Mouse (Mus musculus) embryo, embryonic 10.5 days (tissue): ENCODE measurements around the gene Anxa3.

ENCODE experiments used
- DNase-seq: peaks from one replicate; pipeline ENCODE4 v3.0.0-alpha.2; 2015; ENCODE audit warnings: low spot score

The Anxa3 gene

DNA sequence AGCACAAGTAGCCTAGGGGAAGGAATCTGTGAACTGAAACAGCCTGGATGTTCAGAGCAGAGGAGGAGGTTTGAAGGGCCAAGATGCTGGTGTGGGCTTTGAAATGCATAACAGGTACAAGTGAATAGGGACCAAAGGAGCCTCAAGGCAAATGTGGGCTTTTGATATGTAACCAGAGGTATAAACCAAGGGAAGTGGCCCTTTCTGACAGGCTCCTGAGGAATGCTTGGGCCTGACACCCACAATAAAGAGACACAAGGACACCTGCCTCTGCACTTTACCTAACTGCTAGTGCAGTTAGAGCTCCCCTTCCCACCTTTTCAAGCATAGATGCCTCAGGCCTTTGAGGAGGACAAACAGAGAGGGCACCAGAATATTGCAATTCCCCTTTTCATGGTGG lies 54.8 kb downstream of the Anxa3 start:
- no peak for DNase-seq

DNA sequence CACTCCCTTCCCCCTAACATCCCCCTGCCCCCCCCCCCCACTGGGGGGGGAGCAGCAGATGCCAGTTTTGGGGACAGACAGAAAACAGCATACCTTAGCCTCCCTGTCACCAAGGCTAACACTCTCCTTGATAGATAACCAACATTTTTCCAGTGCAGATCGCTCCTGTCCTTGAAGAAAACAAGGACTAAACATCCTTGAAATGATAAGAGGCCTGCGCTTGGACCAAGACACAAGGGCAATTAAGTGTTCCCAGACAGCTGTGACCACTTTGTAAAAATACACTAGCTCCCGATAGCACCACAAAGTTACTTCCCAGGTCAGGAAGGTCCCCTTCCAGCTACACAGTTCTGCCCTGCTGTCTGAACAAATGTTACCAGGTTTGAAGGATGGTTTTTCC lies 55.2 kb downstream of the Anxa3 start:
- DNase-seq = no peak

DNA sequence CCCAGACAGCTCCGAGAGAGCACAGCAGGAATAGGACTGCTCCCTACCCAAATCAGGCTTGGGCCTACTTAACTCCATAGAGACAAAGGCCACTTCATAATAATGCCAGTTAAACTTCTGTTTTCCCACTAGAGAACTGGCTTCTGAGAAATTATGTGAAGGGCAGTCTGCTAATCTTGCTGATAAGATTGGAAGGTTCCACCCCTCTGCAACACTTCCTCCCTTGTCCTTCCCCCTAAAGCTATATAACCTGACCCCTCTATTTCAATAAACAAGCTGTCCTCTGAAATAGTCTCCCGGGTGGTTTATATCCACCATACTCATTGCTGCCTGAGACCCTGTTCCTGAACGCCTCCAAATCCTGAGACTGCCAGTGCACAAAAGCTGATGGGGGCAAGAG lies 56.1 kb downstream of the Anxa3 start:
- DNase-seq = no peak

DNA sequence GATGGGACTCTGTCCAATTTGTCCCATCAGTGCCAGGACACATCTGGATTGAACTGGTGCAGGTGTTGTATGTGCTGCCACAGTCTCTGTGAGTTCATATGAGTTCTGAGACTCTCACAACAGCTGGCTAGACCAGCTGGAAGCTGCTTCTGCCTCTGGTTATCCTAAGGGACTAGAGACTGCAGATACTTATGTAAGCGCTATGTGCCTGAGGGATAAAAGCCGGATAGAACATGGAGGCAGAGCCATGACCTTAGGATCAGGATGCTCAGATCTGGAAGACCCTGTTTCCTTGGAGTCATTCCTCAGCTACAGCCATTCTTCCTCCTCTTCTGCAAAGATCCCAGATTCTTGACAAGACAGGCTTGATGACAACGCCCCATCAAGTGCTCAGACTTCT lies 60.3 kb downstream of the Anxa3 start:
- no peak for DNase-seq

DNA sequence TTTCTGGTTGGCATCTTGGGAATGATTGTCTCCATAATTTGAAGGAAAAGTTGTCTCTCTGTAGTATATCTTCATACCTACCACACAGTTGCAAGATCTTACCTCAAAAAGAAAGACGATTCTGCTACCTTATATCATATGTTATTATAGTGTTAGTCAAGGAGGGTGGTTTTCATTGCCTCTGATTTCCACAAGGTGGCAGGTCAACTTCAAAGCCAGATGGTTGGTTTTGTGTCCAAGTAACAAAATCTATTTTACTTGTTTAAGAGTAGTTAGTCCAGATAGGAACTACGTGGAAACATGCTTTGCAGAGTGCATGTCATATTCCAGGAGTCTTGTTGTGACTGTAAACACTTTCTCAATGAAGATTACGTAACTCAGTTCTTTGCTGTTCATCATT lies 61.2 kb downstream of the Anxa3 start:
- DNase-seq = peak; percentile 10

DNA sequence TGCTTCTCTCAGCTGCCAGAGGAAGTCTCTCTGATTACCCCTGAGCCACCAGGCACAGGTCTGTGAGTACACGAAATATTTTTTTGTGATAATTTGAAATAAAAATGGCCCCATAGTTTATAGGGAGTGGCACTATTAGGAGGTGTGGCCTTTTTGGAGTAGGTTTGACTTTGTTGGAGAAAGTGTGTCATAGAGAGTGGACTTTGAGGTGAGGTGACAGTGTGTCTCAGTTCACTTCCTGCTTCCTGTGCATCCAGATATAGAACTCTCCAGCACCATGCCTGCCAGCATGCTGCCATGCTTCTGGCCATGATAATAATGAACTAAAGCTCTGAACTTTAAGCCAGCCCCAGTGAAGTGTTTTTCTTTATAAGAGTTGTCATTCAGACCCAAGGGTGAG lies 66.8 kb downstream of the Anxa3 start:
- DNase-seq = no peak

DNA sequence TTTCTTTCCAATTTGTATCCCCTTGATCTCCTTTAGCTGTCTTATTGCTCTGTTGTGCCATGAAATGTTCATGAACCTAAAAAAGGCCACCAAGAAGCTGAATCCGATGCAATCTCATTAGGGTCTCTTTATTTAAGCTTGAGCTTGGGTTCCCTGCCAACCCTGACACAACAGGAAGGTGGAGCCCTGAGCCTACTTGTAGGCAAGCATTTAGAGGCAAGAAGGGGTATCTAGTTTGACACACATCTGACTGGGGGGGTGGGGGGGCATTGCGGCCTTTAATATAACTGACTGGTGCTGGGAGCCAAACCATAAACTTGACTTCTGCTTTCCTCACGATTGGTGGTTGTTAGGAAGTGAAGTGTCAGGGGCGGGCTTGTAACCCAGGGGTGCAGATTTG lies 74.0 kb downstream of the Anxa3 start:
- DNase-seq = no peak

DNA sequence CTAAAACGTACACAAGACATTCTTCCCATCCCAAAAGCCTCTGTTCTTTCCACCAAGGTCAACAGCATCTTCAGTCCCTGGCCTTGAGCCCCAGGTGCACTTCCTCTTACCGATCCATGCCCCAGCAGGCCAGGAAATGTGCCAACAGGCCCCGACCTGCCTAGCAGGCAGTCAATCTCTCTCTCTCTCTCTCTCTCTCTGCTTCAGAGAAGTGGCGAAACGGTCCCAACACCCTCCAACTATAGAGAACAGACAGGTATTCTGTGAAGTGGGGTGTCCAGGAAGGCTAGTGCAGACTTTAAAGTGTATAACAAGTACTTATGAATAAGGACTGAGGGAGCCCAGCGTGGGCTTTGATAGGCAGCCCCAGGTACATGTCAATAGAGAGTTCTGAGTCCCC lies 75.8 kb downstream of the Anxa3 start:
- DNase-seq = no peak

DNA sequence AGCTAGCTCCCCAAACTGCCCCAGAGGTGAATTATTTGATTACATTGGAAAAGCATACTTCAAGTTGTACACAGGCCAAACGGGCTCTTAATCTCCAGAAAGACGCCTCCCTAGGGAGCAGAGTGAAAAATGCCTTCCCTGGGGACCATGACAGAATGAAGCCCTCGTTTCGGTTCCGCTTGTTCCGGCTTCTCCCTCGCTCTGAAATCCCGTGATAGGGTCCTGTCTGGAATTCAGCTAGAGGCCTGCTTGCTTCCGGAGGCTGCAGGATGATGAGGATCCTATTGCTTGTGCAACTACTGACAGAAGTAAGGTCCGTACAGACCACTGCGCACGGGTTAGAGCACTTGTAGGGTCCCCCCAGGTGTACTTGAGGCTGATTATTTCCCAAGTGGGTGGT lies 77.9 kb downstream of the Anxa3 start:
- no peak for DNase-seq

DNA sequence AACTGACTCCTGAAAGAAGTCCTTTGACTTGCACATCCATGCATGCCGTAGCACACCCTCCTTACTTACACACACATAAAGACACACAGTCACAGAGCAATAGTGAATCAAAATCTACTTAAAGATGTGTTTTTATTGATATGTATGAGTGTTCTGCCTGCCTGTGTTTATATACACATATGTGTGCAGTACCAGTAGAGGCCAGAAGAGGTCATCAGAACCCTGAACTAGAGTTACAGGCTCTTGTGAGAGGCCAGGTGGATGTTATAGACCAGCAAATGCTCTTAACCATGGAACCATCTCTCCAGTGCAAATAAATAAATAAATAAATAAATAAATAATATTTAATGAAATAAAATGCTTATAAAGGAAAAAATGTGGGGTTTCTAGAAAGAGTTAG lies 85.0 kb downstream of the Anxa3 start:
- peak; percentile 69 for DNase-seq

DNA sequence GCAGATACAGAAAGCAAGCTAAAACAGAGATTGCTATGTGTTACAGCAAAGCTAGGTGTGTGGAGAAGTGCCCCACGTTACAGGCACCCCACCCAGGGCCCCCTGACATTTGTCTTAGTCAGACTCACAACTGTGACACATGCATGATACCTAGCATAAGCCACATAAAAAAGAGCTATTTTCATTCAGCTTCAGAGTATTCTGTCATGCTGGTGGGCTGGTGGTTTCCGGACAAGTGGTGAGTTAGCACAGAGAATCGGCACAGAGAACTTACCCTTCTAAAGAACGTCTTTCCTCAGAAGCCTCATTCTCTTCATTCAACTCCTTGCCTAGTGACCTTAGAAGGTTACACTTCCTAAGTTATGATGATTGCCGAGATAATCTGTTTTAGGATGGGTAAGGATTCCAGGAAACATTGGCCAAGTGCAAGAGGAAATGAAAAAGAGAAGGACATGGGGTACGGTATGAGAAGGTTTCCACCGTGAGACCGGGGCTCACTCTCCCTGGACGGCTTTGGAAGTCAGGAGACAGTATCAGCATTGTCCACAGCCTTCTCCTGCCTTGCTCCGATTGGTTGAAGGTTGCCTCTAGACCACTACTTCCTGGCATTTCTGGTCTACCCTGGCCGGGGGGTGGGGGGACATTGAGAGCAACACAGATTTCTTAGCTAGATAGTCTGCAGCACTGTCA lies 85.9 kb downstream of the Anxa3 start:
- no peak for DNase-seq

DNA sequence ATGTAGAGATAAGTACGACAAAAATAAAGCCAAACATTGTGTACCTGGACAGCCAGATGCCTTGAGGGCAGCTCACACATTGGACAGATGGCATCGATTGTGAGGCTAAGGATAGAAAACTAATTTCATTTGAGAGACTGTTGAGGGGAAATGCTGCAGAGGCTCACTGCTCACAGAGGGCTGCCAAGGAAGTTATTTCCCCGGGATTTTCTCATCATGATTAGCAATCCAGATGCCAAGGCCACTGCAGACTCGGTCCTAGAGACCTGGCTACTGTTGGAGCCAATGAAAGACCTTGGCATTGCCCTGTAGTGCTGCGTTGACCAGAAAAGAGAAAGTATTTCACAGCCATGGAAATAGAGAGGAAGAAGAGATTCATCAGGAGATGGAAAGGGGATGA lies 87.1 kb downstream of the Anxa3 start:
- DNase-seq = no peak

DNA sequence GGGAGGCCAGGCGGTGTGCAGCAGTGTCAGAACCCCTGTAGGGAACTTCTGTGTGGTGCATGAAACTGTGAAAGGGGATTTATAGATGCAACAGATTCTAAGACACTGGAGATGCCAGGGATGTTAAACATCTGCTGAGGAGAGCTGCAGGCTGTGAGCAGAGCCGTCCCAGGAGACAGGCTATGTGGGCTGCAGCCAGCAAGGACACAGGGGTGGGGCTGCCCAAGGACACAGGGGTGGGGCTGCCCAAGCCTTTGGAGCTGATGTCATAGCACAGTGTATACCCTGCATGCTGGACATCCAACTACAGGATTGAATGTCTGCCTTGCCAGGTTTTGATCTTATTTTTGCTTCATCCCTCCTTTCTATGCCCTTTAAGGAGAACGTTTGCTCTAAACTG lies 88.0 kb downstream of the Anxa3 start:
- no peak for DNase-seq

DNA sequence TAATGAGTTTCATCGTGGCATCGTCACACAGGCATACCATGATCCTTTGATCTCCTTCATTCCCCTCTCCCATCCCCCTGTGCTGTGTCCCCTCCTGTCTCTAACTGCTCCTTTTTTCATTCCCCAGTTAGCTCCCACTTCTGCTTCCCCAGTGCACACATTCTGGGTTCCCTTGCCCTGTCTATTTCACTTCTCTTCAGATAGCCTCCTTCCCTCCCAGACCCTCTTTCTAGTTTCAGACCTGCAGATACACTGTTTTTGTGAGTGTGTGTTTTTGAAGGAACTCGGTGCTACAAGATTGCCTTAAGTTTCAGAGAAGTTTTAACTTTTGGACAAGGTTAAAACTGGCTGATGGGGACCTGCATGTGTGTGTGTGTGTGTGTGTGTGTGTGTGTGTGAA lies 88.5 kb downstream of the Anxa3 start:
- no peak for DNase-seq

DNA sequence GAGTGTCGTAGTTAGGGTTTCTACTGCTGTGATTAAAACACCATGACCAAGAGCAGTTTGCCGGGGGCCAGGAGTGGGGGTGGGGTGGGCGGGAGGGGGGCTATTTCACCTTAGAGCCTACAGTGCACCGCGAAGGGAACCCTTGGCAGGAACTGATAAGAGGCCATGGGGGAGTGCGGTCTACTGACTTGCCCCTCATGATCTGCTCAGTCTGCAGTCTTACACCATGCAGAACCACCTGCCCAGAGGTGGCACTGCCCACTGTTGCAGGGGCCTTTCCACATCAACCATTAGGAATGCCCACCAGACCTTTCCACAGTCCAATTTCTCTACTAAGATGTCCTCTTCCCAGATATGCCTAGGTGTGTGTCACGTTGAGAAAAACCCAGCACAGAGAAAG lies 92.1 kb downstream of the Anxa3 start:
- no peak for DNase-seq

DNA sequence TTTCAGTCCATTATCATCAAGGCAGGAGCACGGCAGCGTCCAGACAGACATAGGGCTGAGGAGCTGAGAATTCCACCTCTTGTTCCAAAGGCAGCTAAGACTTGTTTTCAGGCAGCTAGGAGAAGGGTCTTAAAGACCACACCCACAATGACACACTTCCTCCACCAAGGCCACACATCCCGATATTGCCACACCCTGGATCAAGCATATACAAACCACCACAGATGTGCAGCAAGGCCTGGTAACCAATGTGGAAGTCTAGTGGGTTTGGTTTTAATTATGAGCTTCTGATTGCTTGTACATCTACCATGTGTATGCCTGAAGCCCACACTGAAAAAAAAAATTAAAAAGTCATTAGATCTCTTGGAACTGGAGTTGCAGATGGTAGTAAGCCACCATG lies 95.3 kb downstream of the Anxa3 start:
- DNase-seq = no peak

DNA sequence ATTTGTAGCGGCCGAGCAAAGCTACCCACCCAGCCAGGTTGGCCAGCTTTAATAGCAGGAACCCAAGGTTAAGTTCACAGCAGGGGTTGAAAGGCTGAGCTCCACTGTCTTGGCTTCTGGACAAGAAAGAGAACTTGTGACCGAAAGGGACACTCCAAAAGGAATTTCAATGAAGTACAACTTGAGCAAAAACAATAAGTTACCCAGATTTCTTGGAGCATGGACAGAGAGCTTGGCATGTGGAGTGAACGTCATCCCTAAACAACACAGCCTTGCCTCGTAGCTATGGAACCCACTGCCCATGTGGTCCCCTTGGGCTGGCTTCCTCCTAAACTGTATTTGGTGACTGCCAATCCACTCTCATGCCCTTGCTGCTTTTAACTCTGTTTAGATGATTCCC lies 97.2 kb downstream of the Anxa3 start:
- no peak for DNase-seq
